Mouse (Mus musculus) lung, postnatal 0 days (tissue): ENCODE measurements at regions not wholly inside any gene's neighbourhood (a gene's known extent, or its start where the extent isn't known, plus 50 kb on each side); places are given as distances from the start of the nearest gene placed in this dataset.
A peak's percentile ranks its signal among the peaks of the same experiment; 100 is the strongest.

Experiments used
- ATAC-seq: fragments of 200-750 bp; cut with Nextera tagmentation; 2 replicates; pipeline ENCODE4 v1.8.0; 2017; ENCODE audit warnings: moderate library complexity
- DNase-seq: peaks from one replicate; pipeline ENCODE4 v3.0.0-alpha.2; 2016; ENCODE audit warnings: low spot score
- H3K27ac ChIP-seq: fragments of 300-500 bp; sonication (generic); 2 replicates; pipeline ENCODE4 v1.5.1; 2014; ENCODE audit warnings: antibody characterized with exemption, mild to moderate bottlenecking, low read length, mixed read lengths
- H3K27me3 ChIP-seq: fragments of 300-500 bp; sonication (generic); replicated peaks from 2 replicates; pipeline ENCODE4 v1.6.1; 2014; ENCODE audit warnings: low read length, mixed read lengths; ENCODE audit not compliant: insufficient read depth
- H3K36me3 ChIP-seq: fragments of 300-500 bp; sonication (generic); 2 replicates; pipeline ENCODE4 v1.6.1; 2014; ENCODE audit warnings: low read length, mixed read lengths; ENCODE audit not compliant: insufficient read depth
- H3K4me1 ChIP-seq: fragments of 300-500 bp; sonication (generic); 2 replicates; pipeline ENCODE4 v1.6.1; 2014; ENCODE audit warnings: antibody characterized with exemption, low read depth, low read length, mixed read lengths; ENCODE audit not compliant: insufficient read depth
- H3K4me2 ChIP-seq: fragments of 300-500 bp; sonication (generic); replicated peaks from 2 replicates; pipeline ENCODE4 v1.6.1; 2014; ENCODE audit warnings: low read depth, mild to moderate bottlenecking, low read length, moderate library complexity, mixed read lengths
- H3K4me3 ChIP-seq: fragments of 300-500 bp; sonication (generic); 2 replicates; pipeline ENCODE4 v1.5.1; 2014; ENCODE audit warnings: low read depth, low read length
- H3K9ac ChIP-seq: fragments of 300-500 bp; sonication (generic); replicated peaks from 2 replicates; pipeline ENCODE4 v1.6.1; 2014; ENCODE audit warnings: low read depth, mild to moderate bottlenecking
- H3K9me3 ChIP-seq: fragments of 300-500 bp; sonication (generic); 2 replicates; pipeline ENCODE4 v1.6.1; 2016; ENCODE audit warnings: low read length, mixed read lengths
- CTCF ChIP-seq: IDR thresholded peaks from 2 replicates; pipeline ENCODE4 v1.5.1; 2016; ENCODE audit warnings: antibody characterized with exemption, mild to moderate bottlenecking
- EP300 ChIP-seq: IDR thresholded peaks from 2 replicates; pipeline ENCODE4 v1.6.1; 2016; ENCODE audit warnings: antibody characterized with exemption, mild to moderate bottlenecking, control low read depth
- WGBS: fragments of 180-500 bp; shearing (Covaris S2); extraction: QIAGEN DNeasy Blood & Tissue Kit; methylation state at CpG from one replicate; pipeline ENCODE4 v1.1.7; 2014; 5-methylcytosine and 5-hydroxymethylcytosine counted together

DNA sequence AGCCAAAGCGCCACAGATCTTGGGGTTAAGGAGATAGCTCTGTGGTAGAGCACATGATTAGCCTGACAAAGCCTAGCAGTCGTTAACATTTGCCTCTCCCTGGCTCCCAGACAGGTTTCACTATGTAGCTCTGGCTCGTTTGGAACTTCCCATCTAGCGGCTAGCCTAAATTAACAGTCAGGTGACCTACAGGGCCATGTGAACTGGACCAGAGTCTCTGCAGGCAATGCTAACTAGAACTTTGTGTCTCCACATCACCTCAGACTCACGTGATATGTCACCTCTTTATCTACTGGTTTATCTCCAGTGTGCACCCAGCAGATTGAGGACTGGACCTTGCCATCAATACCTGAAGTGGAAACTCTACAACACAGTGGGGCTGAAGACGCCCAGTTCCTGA is 52.4 kb upstream of the Smg1 start:
- no peak overlapping the region for H3K4me3 ChIP-seq
- WGBS = 78% methylated on average over 6 of the region's 6 CpGs
- H3K27ac ChIP-seq = no peak overlapping the region
- H3K9ac ChIP-seq = no peak overlapping the region
- DNase-seq = no peak
- no peak overlapping the region for H3K4me2 ChIP-seq
- ATAC-seq = no peak
- no peaks in the 10 kb centered on the region for H3K27me3 ChIP-seq
- no peaks in the 10 kb centered on the region for H3K9me3 ChIP-seq
- no peaks in the 10 kb centered on the region for H3K4me1 ChIP-seq
- TF ChIP-seq CTCF = no peak
- no peak for TF ChIP-seq EP300
- no peaks in the 10 kb centered on the region for H3K36me3 ChIP-seq

DNA sequence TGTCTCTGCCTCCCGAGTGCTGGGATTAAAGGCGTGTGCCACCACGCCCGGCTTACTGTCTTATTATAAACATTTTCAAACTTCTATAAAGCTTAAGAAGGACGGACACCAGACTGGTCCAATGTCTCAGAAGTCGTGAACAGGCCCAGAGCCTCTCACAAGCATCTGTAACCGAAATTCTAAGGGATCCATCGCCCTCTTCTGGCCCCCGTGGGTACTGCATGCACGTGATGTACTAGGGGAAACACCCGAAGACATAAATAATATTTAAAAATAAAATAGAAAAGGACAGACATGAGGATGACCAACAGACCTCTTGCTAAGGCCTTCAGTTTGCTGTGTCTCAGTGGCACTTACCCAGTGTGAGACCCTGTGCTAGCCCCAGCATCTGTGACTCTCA is 51.8 kb upstream of the Smg1 start:
- H3K4me1 ChIP-seq = no peaks in the 10 kb centered on the region

DNA sequence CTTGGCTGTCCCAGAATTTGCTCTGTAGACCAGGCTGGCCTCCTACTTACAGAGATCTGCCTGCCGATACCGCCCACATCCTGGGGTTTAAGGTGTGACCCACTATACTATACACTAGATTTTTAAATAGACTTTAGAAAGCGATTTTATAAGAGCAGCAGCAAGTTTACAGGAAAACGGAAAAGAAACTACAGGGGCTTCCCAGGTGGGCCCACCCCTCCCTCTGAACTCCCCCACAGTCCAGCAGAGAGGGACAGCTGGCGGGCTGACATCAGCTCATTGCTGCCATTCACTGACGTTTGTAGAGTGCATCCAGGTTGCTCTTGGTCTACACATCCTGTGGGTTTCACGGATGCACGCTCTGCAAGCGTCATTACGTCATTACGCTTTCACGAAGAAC is 51.2 kb upstream of the Smg1 start:
- no peaks in the 10 kb centered on the region for H3K4me1 ChIP-seq
- 89% methylated on average over 12 of the region's 12 CpGs for WGBS
- no peak for ATAC-seq
- no peak overlapping the region for H3K4me3 ChIP-seq
- no peak overlapping the region for H3K4me2 ChIP-seq
- H3K9ac ChIP-seq = no peak overlapping the region
- H3K9me3 ChIP-seq = no peaks in the 10 kb centered on the region
- TF ChIP-seq CTCF (no peak), EP300 (no peak)
- no peak for DNase-seq
- no peaks in the 10 kb centered on the region for H3K36me3 ChIP-seq
- H3K27ac ChIP-seq = no peak overlapping the region
- H3K27me3 ChIP-seq = no peaks in the 10 kb centered on the region

More for the DNA sequence above, 51.8 kb upstream of the Smg1 start:
- Histone ChIP-seq H3K27ac (no peak overlapping the region), H3K27me3 (no peaks in the 10 kb centered on the region), H3K9me3 (no peaks in the 10 kb centered on the region), H3K36me3 (no peaks in the 10 kb centered on the region), H3K4me2 (no peak overlapping the region), H3K4me3 (no peak overlapping the region), H3K9ac (no peak overlapping the region)
- 78% methylated on average over 11 of the region's 11 CpGs for WGBS
- DNase-seq (no peak), ATAC-seq (no peak)
- TF ChIP-seq CTCF = peak; percentile 40
- TF ChIP-seq EP300 = no peak
